Mouse (Mus musculus) ES-Bruce4 (cell line): ENCODE measurements at regions not wholly inside any gene's neighbourhood (a gene's known extent, or its start where the extent isn't known, plus 50 kb on each side); places are given as distances from the start of the nearest gene placed in this dataset.

Experiments used
- H3K27ac ChIP-seq: 2 replicates; pipeline ENCODE4 v1.5.1; 2012; ENCODE audit warnings: low read length, inconsistent platforms; ENCODE audit not compliant: insufficient read depth
- H3K27me3 ChIP-seq: 2 replicates; pipeline ENCODE4 v1.6.1; 2012; ENCODE audit warnings: mild to moderate bottlenecking, low read length, inconsistent platforms; ENCODE audit not compliant: control insufficient read depth, poor library complexity, insufficient read depth, severe bottlenecking
- H3K36me3 ChIP-seq: 2 replicates; pipeline ENCODE4 v1.6.1; 2012; ENCODE audit warnings: inconsistent platforms, mild to moderate bottlenecking, low read length, moderate library complexity; ENCODE audit not compliant: control insufficient read depth, poor library complexity, insufficient read depth, severe bottlenecking
- H3K4me1 ChIP-seq: one replicate; pipeline ENCODE4 v1.8.1; 2011; ENCODE audit warnings: low read length; ENCODE audit not compliant: control insufficient read depth, insufficient read depth
- H3K4me3 ChIP-seq: 2 replicates; pipeline ENCODE4 v1.5.1; 2011; ENCODE audit warnings: low read depth, mild to moderate bottlenecking, low read length
- H3K9ac ChIP-seq: 2 replicates; pipeline ENCODE4 v1.6.1; 2012; ENCODE audit warnings: low read depth, mild to moderate bottlenecking, inconsistent platforms; ENCODE audit not compliant: poor library complexity, severe bottlenecking
- H3K9me3 ChIP-seq: replicated peaks from 2 replicates; pipeline ENCODE4 v1.6.1; 2012; ENCODE audit warnings: mild to moderate bottlenecking, low read length, inconsistent platforms; ENCODE audit not compliant: control insufficient read depth, poor library complexity, insufficient read depth, severe bottlenecking
- CTCF ChIP-seq: IDR thresholded peaks from one replicate; pipeline ENCODE4 v1.8.1; 2011; ENCODE audit warnings: low read depth, low read length
- EP300 ChIP-seq: IDR thresholded peaks from 2 replicates; pipeline ENCODE4 v1.6.1; 2011; ENCODE audit warnings: low read depth, low read length; ENCODE audit not compliant: insufficient read depth
- POLR2A ChIP-seq: IDR thresholded peaks from one replicate; pipeline ENCODE4 v1.8.1; 2011; ENCODE audit warnings: low read length; ENCODE audit not compliant: insufficient read depth

DNA sequence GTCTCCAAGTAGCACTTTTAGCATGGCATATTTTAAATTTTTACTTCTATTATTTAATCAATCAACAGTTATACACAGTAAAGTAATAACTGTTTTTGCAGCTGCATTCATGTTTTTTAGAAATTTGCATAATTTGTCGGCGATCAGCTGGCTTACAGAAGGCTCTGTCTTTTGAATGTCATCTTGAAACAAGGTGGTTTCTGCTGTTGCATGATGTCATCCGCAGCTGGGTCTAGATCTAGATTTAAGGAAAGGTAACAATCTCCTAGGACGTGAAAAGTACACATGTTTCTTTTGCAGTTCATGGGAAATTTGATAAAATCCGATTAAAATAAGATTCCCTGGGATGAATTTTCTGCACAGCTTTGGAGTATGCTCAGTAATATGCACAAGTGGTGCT is 534.9 kb downstream of the Ttll7 start:
- Histone ChIP-seq H3K27me3 (no peaks in the 10 kb centered on the region), H3K9me3 (no peaks in the 10 kb centered on the region), H3K9ac (no peak overlapping the region), H3K36me3 (no peaks in the 10 kb centered on the region), H3K27ac (no peak overlapping the region), H3K4me1 (no peaks in the 10 kb centered on the region), H3K4me3 (no peak overlapping the region)
- no peak for TF ChIP-seq POLR2A
- no peak for TF ChIP-seq CTCF
- TF ChIP-seq EP300: no peak

DNA sequence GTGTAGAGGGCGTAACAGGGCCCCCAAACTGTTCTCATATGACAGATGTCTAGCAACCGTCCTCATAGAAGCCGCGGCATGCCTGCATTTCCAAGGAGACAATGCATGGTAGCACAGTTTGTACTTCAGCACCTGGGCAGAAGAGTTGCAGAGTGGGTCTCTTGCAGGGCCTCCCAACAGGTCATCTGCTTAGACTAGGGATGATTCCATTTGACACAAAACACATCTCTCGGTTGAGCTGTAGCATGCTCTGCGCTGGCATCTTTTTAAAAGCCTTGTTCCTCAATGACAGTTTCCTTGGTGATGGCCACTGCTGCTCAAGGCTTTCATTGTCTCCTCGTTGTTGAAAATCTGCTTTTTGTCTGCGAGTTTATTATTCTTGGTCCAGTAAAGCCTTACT is 546.1 kb downstream of the Ttll7 start:
- Histone ChIP-seq H3K36me3 (no peaks in the 10 kb centered on the region), H3K27me3 (no peaks in the 10 kb centered on the region), H3K9me3 (no peaks in the 10 kb centered on the region), H3K4me3 (no peak overlapping the region), H3K9ac (no peak overlapping the region), H3K4me1 (no peaks in the 10 kb centered on the region), H3K27ac (no peak overlapping the region)
- no peak for TF ChIP-seq CTCF
- no peak for TF ChIP-seq EP300
- TF ChIP-seq POLR2A: no peak

DNA sequence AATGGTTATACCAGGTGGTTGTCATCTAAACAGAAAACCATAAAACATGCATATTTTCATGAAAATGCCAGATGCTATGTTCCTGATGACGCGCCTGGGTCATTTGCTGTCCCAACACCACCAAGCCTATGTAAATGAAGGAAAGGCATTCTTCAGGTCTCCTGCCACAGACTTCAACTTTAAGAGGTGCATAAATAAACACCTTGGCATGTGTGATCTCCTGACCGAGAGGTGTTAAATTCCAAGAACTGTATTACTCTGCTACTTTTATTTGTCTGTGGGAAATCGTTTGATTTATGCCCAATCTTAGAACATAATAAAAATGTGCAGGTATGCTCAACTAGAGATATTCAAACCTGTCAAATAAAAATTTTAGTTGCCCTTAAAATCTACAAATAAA is 560.1 kb downstream of the Ttll7 start:
- Histone ChIP-seq H3K27me3 (no peaks in the 10 kb centered on the region), H3K4me3 (no peak overlapping the region), H3K27ac (no peak overlapping the region), H3K4me1 (no peaks in the 10 kb centered on the region), H3K9me3 (no peaks in the 10 kb centered on the region), H3K36me3 (no peaks in the 10 kb centered on the region), H3K9ac (no peak overlapping the region)
- no peak for TF ChIP-seq CTCF
- TF ChIP-seq POLR2A: no peak
- no peak for TF ChIP-seq EP300

DNA sequence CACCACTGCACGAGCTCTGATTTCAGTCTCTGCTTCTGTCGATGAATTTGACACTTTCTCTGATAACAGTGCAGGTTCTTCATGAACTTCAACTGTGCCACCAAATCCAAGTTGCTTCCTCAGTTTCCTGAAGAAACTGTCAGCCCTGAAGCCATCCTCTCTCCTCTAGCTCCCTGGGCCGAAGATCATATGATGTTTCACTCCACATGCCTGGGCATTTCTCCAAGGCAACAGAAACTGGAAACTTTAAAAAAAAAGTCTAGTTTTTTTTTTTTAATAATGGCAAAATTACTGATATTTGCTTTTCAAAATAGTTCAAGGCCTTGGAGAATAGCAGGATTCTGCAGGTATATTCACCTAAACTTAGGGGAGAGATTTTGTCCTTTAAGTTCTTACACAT is 564.8 kb downstream of the Ttll7 start:
- Histone ChIP-seq H3K4me3 (no peak overlapping the region), H3K9me3 (no peaks in the 10 kb centered on the region), H3K4me1 (no peaks in the 10 kb centered on the region), H3K9ac (no peak overlapping the region), H3K36me3 (no peaks in the 10 kb centered on the region), H3K27ac (no peak overlapping the region), H3K27me3 (no peaks in the 10 kb centered on the region)
- TF ChIP-seq CTCF (no peak), EP300 (no peak), POLR2A (no peak)

DNA sequence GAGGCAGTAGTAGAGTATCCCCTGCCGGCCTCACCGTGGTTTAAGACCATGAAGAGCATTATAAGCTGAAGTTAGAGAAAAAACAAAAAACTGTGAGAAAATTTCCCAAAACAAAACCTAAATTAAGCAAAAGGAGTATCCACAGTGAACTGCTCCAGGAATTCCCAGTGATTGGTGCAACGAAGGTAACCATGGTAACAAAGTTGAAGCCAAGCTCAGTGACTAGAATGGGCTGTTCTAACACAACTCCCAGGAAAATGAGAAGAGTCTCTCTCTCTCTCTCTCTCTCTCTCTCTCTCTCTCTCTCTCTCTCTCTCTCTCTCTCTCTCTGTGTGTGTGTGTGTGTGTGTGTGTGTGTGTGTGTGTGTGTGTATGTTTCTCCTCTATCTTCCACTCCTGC is 567.0 kb downstream of the Ttll7 start:
- H3K27me3 ChIP-seq: no peaks in the 10 kb centered on the region
- no peaks in the 10 kb centered on the region for H3K9me3 ChIP-seq
- no peak overlapping the region for H3K27ac ChIP-seq
- no peaks in the 10 kb centered on the region for H3K36me3 ChIP-seq
- H3K4me1 ChIP-seq: no peaks in the 10 kb centered on the region
- H3K4me3 ChIP-seq: no peak overlapping the region
- no peak overlapping the region for H3K9ac ChIP-seq
- no peak for TF ChIP-seq POLR2A

DNA sequence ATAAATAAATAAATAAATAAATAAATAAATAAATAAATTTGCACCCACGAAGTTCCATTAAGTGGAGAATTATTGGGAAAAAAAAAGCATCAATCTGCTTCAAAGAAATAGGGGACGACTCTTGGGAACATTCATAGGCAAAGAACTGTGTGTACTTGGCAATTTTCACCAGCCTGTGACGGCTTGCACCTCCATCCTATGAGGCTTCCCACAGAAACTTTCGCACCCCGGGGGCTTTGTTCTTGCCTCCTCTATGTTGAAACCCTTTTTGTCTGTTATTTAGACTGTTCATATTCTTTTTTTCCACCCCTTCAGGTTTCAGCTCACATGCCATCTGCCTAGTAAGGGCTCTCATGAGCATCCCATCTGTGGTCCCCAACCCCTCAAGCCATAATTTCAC is 570.0 kb downstream of the Ttll7 start:
- H3K36me3 ChIP-seq: no peaks in the 10 kb centered on the region
- TF ChIP-seq POLR2A (no peak), EP300 (no peak), CTCF (no peak)
- H3K27ac ChIP-seq: no peak overlapping the region
- no peaks in the 10 kb centered on the region for H3K9me3 ChIP-seq
- H3K4me1 ChIP-seq: no peaks in the 10 kb centered on the region
- no peak overlapping the region for H3K4me3 ChIP-seq
- H3K9ac ChIP-seq: no peak overlapping the region
- no peaks in the 10 kb centered on the region for H3K27me3 ChIP-seq
